Mouse (Mus musculus): Measurements from ENCODE around the gene Krtap4-1. TPM values are rescaled to one million over a fixed set of nuclear protein-coding genes. Genes with fewer than 3 reads are reported as not detected.
"Not testable (repeated sequence)": the region's sequence is repeated elsewhere in the genome, so short reads cannot be mapped to it uniquely, and the experiment has no call there.

Gene Krtap4-1
- total and polyA plus RNA-seq, 3 experiments, result not detected

- Histone ChIP-seq H3K9ac (ENCODE audit: control insufficient read depth, low read depth, low read length, poor library complexity, severe bottlenecking) (no peak overlapping the region), H3K4me1 (ENCODE audit: control insufficient read depth in 1 of 2, insufficient read depth in 2 of 2, low read length in 2 of 2) (no peaks in the 10 kb centered on the region), H3K79me2 (ENCODE audit: control insufficient read depth, insufficient read depth, low read length, poor library complexity) (no peaks in the 10 kb centered on the region), H3K36me3 (ENCODE audit: control insufficient read depth in 1 of 2, insufficient read depth in 2 of 2, low read length in 2 of 2) (no peaks in the 10 kb centered on the region), H3K27ac (ENCODE audit: control insufficient read depth, low read depth, low read length) (no peak overlapping the region), H3K9me3 (replicated peaks; ENCODE audit: insufficient read depth, low read length) (no peaks in the 10 kb centered on the region; the same call in 1 of the 2 replicates), H3K4me3 (ENCODE audit: control insufficient read depth in 1 of 2, insufficient read depth in 1 of 2, low read depth in 2 of 2, low read length in 2 of 2) (no peak overlapping the region), H3K27me3 (ENCODE audit: control insufficient read depth in 1 of 2, insufficient read depth in 2 of 2, low read length in 2 of 2) (no peaks in the 10 kb centered on the region)
- DNase-seq (ENCODE audit: low read depth, low spot score), result no peak
- no peak for TF ChIP-seq POLR2AphosphoS5 (IDR thresholded peaks at IDR 0.05; ENCODE audit: borderline replicate concordance, low read depth, low read length)
Measured at GRCm38 (mm10) chr11:99646444-99646843, 18.4 kb upstream of the Krtap4-1 start.

- TF ChIP-seq JUND (IDR thresholded peaks at IDR 0.05; ENCODE audit: low read depth, low read length) (no peak), RAD21 (IDR thresholded peaks at IDR 0.05; ENCODE audit: low read depth, low read length) (no peak), CTCF (IDR thresholded peaks at IDR 0.05 in 2 of 3, conservative IDR thresholded peaks at IDR 0.05 in 1 of 3; ENCODE audit: control insufficient read depth in 1 of 3, insufficient read depth in 1 of 3, low read depth in 2 of 3, low read length in 3 of 3, poor library complexity in 1 of 3, severe bottlenecking in 1 of 3) (no peak)
- Histone ChIP-seq H3K79me2 (ENCODE audit: control insufficient read depth, insufficient read depth, low read length, poor library complexity) (no peaks in the 10 kb centered on the region), H3K9me3 (replicated peaks; ENCODE audit: insufficient read depth, low read length) (no peaks in the 10 kb centered on the region; the same call in 1 of the 2 replicates), H3K27me3 (ENCODE audit: control insufficient read depth in 1 of 2, insufficient read depth in 2 of 2, low read length in 2 of 2) (no peaks in the 10 kb centered on the region), H3K9ac (ENCODE audit: control insufficient read depth, low read depth, low read length, poor library complexity, severe bottlenecking) (no peak overlapping the region), H3K27ac (ENCODE audit: control insufficient read depth, low read depth, low read length) (no peak overlapping the region), H3K4me3 (ENCODE audit: control insufficient read depth in 1 of 2, insufficient read depth in 1 of 2, low read depth in 2 of 2, low read length in 2 of 2) (no peak overlapping the region), H3K4me1 (ENCODE audit: control insufficient read depth in 1 of 2, insufficient read depth in 2 of 2, low read length in 2 of 2) (no peaks in the 10 kb centered on the region), H3K36me3 (ENCODE audit: control insufficient read depth in 1 of 2, insufficient read depth in 2 of 2, low read length in 2 of 2) (no peaks in the 10 kb centered on the region)
- DNase-seq (ENCODE audit: low read depth, low spot score), result no peak
Measured at GRCm38 (mm10) chr11:99644351-99644750, 16.3 kb upstream of the Krtap4-1 start.

DNA sequence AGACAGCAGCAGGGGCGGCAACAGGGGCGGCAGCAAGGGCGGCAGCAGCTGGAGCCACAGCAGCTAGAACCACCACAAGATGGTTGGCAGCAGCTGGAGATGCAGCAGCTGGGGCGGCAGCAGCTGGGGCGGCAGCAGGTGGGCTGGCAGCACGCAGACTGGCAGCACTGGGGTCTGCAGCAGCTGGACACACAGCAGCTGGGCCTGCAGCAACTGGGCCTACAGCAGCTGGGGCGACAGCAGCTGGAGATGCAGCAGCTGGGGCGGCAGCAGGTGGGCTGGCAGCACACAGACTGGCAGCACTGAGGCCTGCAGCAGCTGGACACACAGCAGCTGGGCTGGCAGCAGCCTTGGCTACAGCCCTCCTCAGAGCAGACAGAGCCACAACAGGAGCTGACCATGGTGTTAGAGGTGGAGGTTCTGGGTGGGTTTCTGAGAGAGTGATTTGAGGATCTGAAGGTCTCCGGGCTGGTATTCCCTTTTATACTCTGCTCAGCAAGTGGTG lies 15.6 kb upstream of the Krtap4-1 start, which contains the start of gene Krtap4-7:
Gene Krtap4-7 (minus strand): TSS at position 455 of the 505 bp plus-strand sequence.
- not testable (repeated sequence) for H3K9me3 ChIP-seq (replicated peaks; ENCODE audit: insufficient read depth, low read length); H3K79me2 ChIP-seq (ENCODE audit: control insufficient read depth, insufficient read depth, low read length, poor library complexity); DNase-seq (ENCODE audit: low read depth, low spot score); H3K9ac ChIP-seq (ENCODE audit: control insufficient read depth, low read depth, low read length, poor library complexity, severe bottlenecking); H3K27ac ChIP-seq (ENCODE audit: control insufficient read depth, low read depth, low read length); H3K4me3 ChIP-seq (ENCODE audit: control insufficient read depth in 1 of 2, insufficient read depth in 1 of 2, low read depth in 2 of 2, low read length in 2 of 2); H3K4me1 ChIP-seq (ENCODE audit: control insufficient read depth in 1 of 2, insufficient read depth in 2 of 2, low read length in 2 of 2); H3K27me3 ChIP-seq (ENCODE audit: control insufficient read depth in 1 of 2, insufficient read depth in 2 of 2, low read length in 2 of 2); H3K36me3 ChIP-seq (ENCODE audit: control insufficient read depth in 1 of 2, insufficient read depth in 2 of 2, low read length in 2 of 2)

- TF ChIP-seq BHLHE40 (IDR thresholded peaks at IDR 0.05; ENCODE audit: borderline replicate concordance, low read depth, low read length) (no peak), ZC3H11A (IDR thresholded peaks at IDR 0.05; ENCODE audit: low read depth, low read length) (no peak), UBTF (IDR thresholded peaks at IDR 0.05; ENCODE audit: borderline replicate concordance, insufficient read depth, low read depth, low read length) (no peak), MAX (IDR thresholded peaks at IDR 0.05; ENCODE audit: low read length) (no peak), MEF2A (IDR thresholded peaks at IDR 0.05; ENCODE audit: extremely low read depth, insufficient replicate concordance, low read depth, low read length, poor library complexity, severe bottlenecking) (no peak)
Measured at GRCm38 (mm10) chr11:99640926-99641325, 12.9 kb upstream of the Krtap4-1 start.

More at GRCm38 (mm10) chr11:99640926-99641325, 12.9 kb upstream of the Krtap4-1 start:
- DNase-seq (ENCODE audit: low read depth, low spot score), result no peak
- H3K4me3 ChIP-seq (ENCODE audit: control insufficient read depth in 1 of 2, insufficient read depth in 1 of 2, low read depth in 2 of 2, low read length in 2 of 2), result no peak overlapping the region
- H3K36me3 ChIP-seq (ENCODE audit: control insufficient read depth in 1 of 2, insufficient read depth in 2 of 2, low read length in 2 of 2), result no peaks in the 10 kb centered on the region
- H3K9me3 ChIP-seq (replicated peaks; ENCODE audit: insufficient read depth, low read length), result no peaks in the 10 kb centered on the region; the same call in 1 of the 2 replicates
- no peaks in the 10 kb centered on the region for H3K4me1 ChIP-seq (ENCODE audit: control insufficient read depth in 1 of 2, insufficient read depth in 2 of 2, low read length in 2 of 2)
- no peaks in the 10 kb centered on the region for H3K27me3 ChIP-seq (ENCODE audit: control insufficient read depth in 1 of 2, insufficient read depth in 2 of 2, low read length in 2 of 2)
- H3K9ac ChIP-seq (ENCODE audit: control insufficient read depth, low read depth, low read length, poor library complexity, severe bottlenecking), result no peak overlapping the region
- no peak overlapping the region for H3K27ac ChIP-seq (ENCODE audit: control insufficient read depth, low read depth, low read length)
- H3K79me2 ChIP-seq (ENCODE audit: control insufficient read depth, insufficient read depth, low read length, poor library complexity), result no peaks in the 10 kb centered on the region

Data from MEL (cell line).